Mouse (Mus musculus) ES-E14 (cell line): Measurements from ENCODE around the gene Teddm1b. TPM values are rescaled to one million over a fixed set of nuclear protein-coding genes. Genes with fewer than 3 reads are reported as not detected.

ENCODE experiments used
- DNase-seq: peaks from one replicate; pipeline ENCODE4 v3.0.0-alpha.2; 2013; ENCODE audit warnings: low read depth, low spot score
- H3K27ac ChIP-seq: 2 replicates; pipeline ENCODE4 v1.5.1; 2012; ENCODE audit warnings: low read depth, mild to moderate bottlenecking, low read length, moderate library complexity, mixed read lengths; ENCODE audit not compliant: poor library complexity, insufficient read depth, severe bottlenecking
- H3K36me3 ChIP-seq: 2 replicates; pipeline ENCODE4 v1.6.1; 2012; ENCODE audit warnings: mild to moderate bottlenecking, low read length, moderate library complexity, mixed read lengths; ENCODE audit not compliant: control insufficient read depth, poor library complexity, insufficient read depth, severe bottlenecking
- H3K4me1 ChIP-seq, 2 experiments: fragments of 150-350 bp in 1 of 2; sonication (generic) in 1 of 2; 2 replicates each; pipeline ENCODE4 v1.6.1; 2012; ENCODE audit warnings: low read length in 2 of 2, mild to moderate bottlenecking in 1 of 2, mixed read lengths in 1 of 2; ENCODE audit not compliant: control insufficient read depth in 2 of 2, insufficient read depth in 2 of 2, poor library complexity in 1 of 2
- H3K4me3 ChIP-seq, 2 experiments: fragments of 150-350 bp in 1 of 2; sonication (generic) in 1 of 2; 2 replicates each; pipeline ENCODE4 v1.5.1; 2012; ENCODE audit warnings: low read length in 2 of 2, low read depth in 1 of 2, mild to moderate bottlenecking in 1 of 2, mixed read lengths in 1 of 2; ENCODE audit not compliant: insufficient read depth in 1 of 2, poor library complexity in 1 of 2, severe bottlenecking in 1 of 2
- H3K9ac ChIP-seq: 2 replicates; pipeline ENCODE4 v1.6.1; 2012; ENCODE audit warnings: low read depth, mild to moderate bottlenecking, low read length, mixed read lengths; ENCODE audit not compliant: poor library complexity, insufficient read depth, severe bottlenecking
- H3K9me3 ChIP-seq: fragments of 150-350 bp; sonication (generic); 2 replicates; pipeline ENCODE4 v1.6.1; 2012; ENCODE audit warnings: low read depth, mild to moderate bottlenecking, low read length; ENCODE audit not compliant: control insufficient read depth, insufficient read depth
- CHD2 ChIP-seq: IDR thresholded peaks from 2 replicates; pipeline ENCODE4 v1.6.1; 2014; ENCODE audit warnings: mild to moderate bottlenecking, low read depth, low read length, inconsistent platforms
- HCFC1 ChIP-seq: IDR thresholded peaks from 2 replicates; pipeline ENCODE4 v1.6.1; 2012; ENCODE audit warnings: low read length, inconsistent platforms, borderline replicate concordance; ENCODE audit not compliant: insufficient read depth
- MAFK ChIP-seq: IDR thresholded peaks from 2 replicates; pipeline ENCODE4 v1.6.1; 2014; ENCODE audit warnings: mild to moderate bottlenecking, low read depth, low read length, inconsistent platforms; ENCODE audit not compliant: insufficient read depth
- ZC3H11A ChIP-seq: IDR thresholded peaks from 2 replicates; pipeline ENCODE4 v1.6.1; 2012; ENCODE audit warnings: low read depth, mild to moderate bottlenecking, inconsistent platforms, low read length, borderline replicate concordance
- ZNF384 ChIP-seq: IDR thresholded peaks from 2 replicates; pipeline ENCODE4 v1.6.1; 2012; ENCODE audit warnings: low read depth, low read length, inconsistent platforms
- in situ Hi-C, 2 experiments: fragments of 600-800 bp; cut with MboI; formaldehyde crosslinking; loops; one replicate each; pipeline ENCODE4 v1.15.1; 2025; ENCODE audit warnings: low sequenced_read_pairs in 2 of 2, inconsistent platforms in 1 of 2; ENCODE audit not compliant: unreplicated experiment in 2 of 2
- total RNA-seq: library from RNA; depleted of rRNA; stranded (reverse); fragments of 300-350 nt; gene quantifications from 2 replicates; pipeline ENCODE4 v1.2.3, GENCODE M21; 2012; rRNA removed

The Teddm1b gene
- 0.16 and 0.27 TPM in 2 replicates for total RNA-seq

- H3K27ac ChIP-seq: no peak within 1 kb of the TSS
- no peaks in the 10 kb centered on the region for H3K9me3 ChIP-seq
- DNase-seq: no peak
- in situ Hi-C loops: no loop called here
- TF ChIP-seq ZC3H11A: no peak
- TF ChIP-seq MAFK: no peak
- no peak for TF ChIP-seq ZNF384
- TF ChIP-seq CHD2: no peak
- TF ChIP-seq HCFC1: no peak
- H3K9ac ChIP-seq: no peak within 1 kb of the TSS
- H3K4me3 ChIP-seq: no peak within 1 kb of the TSS
- H3K4me1 ChIP-seq: no peaks in the 10 kb centered on the region
- H3K36me3 ChIP-seq: no peaks in the 10 kb centered on the region
These were observed at the start of gene Teddm1b for GRCm38 (mm10) chr1:153874045-153874444. Gene Teddm1b (plus strand): TSS chr1:153874345.

GRCm38 (mm10) chr1:153830746-153831145 is 43.4 kb upstream of the Teddm1b start:
- Histone ChIP-seq H3K36me3 (no peaks in the 10 kb centered on the region), H3K4me3 (no peak overlapping the region), H3K9ac (no peak overlapping the region), H3K27ac (no peak overlapping the region), H3K4me1 (no peaks in the 10 kb centered on the region), H3K9me3 (no peaks in the 10 kb centered on the region)
- in situ Hi-C loops: no loop called here
- TF ChIP-seq ZC3H11A (no peak), ZNF384 (no peak), CHD2 (no peak), MAFK (no peak), HCFC1 (no peak)
- DNase-seq: no peak

GRCm38 (mm10) chr1:153836036-153836435 is 38.1 kb upstream of the Teddm1b start:
- no peaks in the 10 kb centered on the region for H3K4me1 ChIP-seq
- DNase-seq: no peak

GRCm38 (mm10) chr1:153842121-153842740 is 31.9 kb upstream of the Teddm1b start:
- no peak overlapping the region for H3K4me3 ChIP-seq
- H3K36me3 ChIP-seq: no peaks in the 10 kb centered on the region
- in situ Hi-C loops: no loop called here
- no peak overlapping the region for H3K27ac ChIP-seq
- DNase-seq: no peak
- no peak overlapping the region for H3K9ac ChIP-seq
- TF ChIP-seq MAFK (no peak), ZC3H11A (no peak), ZNF384 (no peak), CHD2 (no peak), HCFC1 (no peak)
- no peaks in the 10 kb centered on the region for H3K9me3 ChIP-seq
- no peaks in the 10 kb centered on the region for H3K4me1 ChIP-seq

More at GRCm38 (mm10) chr1:153836036-153836435, 38.1 kb upstream of the Teddm1b start:
- Histone ChIP-seq H3K27ac (no peak overlapping the region), H3K36me3 (no peaks in the 10 kb centered on the region), H3K9me3 (no peaks in the 10 kb centered on the region), H3K9ac (no peak overlapping the region), H3K4me3 (no peak overlapping the region)
- TF ChIP-seq MAFK (no peak), CHD2 (no peak), ZNF384 (no peak), HCFC1 (no peak), ZC3H11A (no peak)
- in situ Hi-C loops: no loop called here

GRCm38 (mm10) chr1:153844042-153844441 is 30.1 kb upstream of the Teddm1b start, which contains the start of gene Rgsl1:
Gene Rgsl1 (minus strand): TSS chr1:153844142.
- TF ChIP-seq CHD2 (no peak), MAFK (no peak), HCFC1 (no peak), ZNF384 (no peak), ZC3H11A (no peak)
- no peak within 1 kb of the TSS for H3K9ac ChIP-seq
- no peak for DNase-seq
- no peaks in the 10 kb centered on the region for H3K36me3 ChIP-seq
- no peak within 1 kb of the TSS for H3K27ac ChIP-seq
- in situ Hi-C loops: no loop called here
- no peaks in the 10 kb centered on the region for H3K4me1 ChIP-seq
- H3K9me3 ChIP-seq: no peaks in the 10 kb centered on the region
- no peak within 1 kb of the TSS for H3K4me3 ChIP-seq
